Mouse (Mus musculus) stomach, embryonic 15.5 days (tissue): ENCODE data around the gene Trim14. TPM values are rescaled to one million over a fixed set of nuclear protein-coding genes. Genes with fewer than 3 reads are reported as not detected.

ENCODE experiments used
- ATAC-seq: fragments of 200-750 bp; cut with Nextera tagmentation; 2 replicates; pipeline ENCODE4 v1.8.0; 2017; ENCODE audit warnings: low read depth, moderate number of reproducible peaks, moderate TSS enrichment; ENCODE audit not compliant: insufficient read depth, low FRiP score
- H3K27ac ChIP-seq: fragments of 300-500 bp; sonication (generic); 2 replicates; pipeline ENCODE4 v1.5.1; 2015; ENCODE audit warnings: mild to moderate bottlenecking, inconsistent platforms
- H3K27me3 ChIP-seq: fragments of 300-500 bp; sonication (generic); replicated peaks from 2 replicates; pipeline ENCODE4 v1.6.1; 2015; ENCODE audit warnings: inconsistent platforms
- H3K36me3 ChIP-seq: fragments of 300-500 bp; sonication (generic); 2 replicates; pipeline ENCODE4 v1.6.1; 2015; ENCODE audit warnings: inconsistent platforms
- H3K4me1 ChIP-seq: fragments of 300-500 bp; sonication (generic); 2 replicates; pipeline ENCODE4 v1.6.1; 2015; ENCODE audit warnings: inconsistent platforms
- H3K4me2 ChIP-seq: fragments of 300-500 bp; sonication (generic); 2 replicates; pipeline ENCODE4 v1.6.1; 2015; ENCODE audit warnings: mild to moderate bottlenecking, inconsistent platforms
- H3K4me3 ChIP-seq: fragments of 300-500 bp; sonication (generic); replicated peaks from 2 replicates; pipeline ENCODE4 v1.5.1; 2015; ENCODE audit warnings: inconsistent platforms
- H3K9ac ChIP-seq: fragments of 300-500 bp; sonication (generic); 2 replicates; pipeline ENCODE4 v1.6.1; 2015; ENCODE audit warnings: inconsistent platforms
- H3K9me3 ChIP-seq: fragments of 300-500 bp; sonication (generic); 2 replicates; pipeline ENCODE4 v1.6.1; 2016; ENCODE audit warnings: inconsistent platforms
- WGBS: fragments of 180-500 bp; shearing (Covaris S2); methylation state at CpG from one replicate; pipeline ENCODE4 v1.1.7; 2015; 5-methylcytosine and 5-hydroxymethylcytosine counted together
- polyA plus RNA-seq: library from polyadenylated mRNA; unstranded; fragments of >200 nt; fragmentation: Nextera tagmentation; extraction: Ambion mirVana; gene quantifications from 2 replicates; pipeline ENCODE4 v1.2.1, GENCODE M21; 2015

The Trim14 gene
- polyA plus RNA-seq, 1 experiment from 2014 or later = 5.3 TPM

DNA sequence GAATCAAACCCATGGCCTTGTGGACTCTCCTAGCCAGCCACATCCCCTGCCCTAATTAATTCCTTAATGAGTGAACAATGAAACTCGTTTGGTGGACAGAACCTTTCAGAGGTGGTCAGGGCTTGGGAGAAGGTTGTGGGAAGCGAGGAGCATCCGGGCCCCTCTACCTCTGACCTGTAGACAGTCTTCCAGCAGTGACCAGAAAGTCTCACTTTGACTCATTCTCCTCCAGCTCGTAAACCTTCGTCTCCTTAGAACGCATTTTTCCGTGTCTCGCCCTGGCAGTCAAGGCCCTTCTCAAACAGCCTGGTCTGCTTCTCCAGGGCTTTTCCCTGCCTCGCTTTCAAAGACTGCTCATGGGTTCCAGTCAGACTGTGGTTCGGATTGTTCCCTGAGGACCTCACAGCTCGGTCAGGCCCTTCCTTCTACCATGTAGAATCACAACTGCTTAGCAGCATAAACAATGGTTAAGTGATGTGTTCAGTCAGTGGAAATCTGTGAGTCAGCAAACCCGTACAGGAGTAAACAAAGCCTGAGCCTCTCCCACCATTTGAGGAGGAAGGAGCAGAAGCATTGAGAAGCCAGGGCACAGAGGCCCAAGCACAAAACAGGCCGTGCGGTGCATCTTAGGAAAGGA is 24.2 kb upstream of the Trim14 start:
- ATAC-seq = no peak
- Histone ChIP-seq H3K4me1 (peaks cover 15% of the 10 kb centered on the region), H3K27me3 (no peaks in the 10 kb centered on the region), H3K9me3 (no peaks in the 10 kb centered on the region), H3K27ac (peak overlapping the region; percentile 9), H3K4me3 (no peak overlapping the region), H3K36me3 (no peaks in the 10 kb centered on the region), H3K9ac (no peak overlapping the region), H3K4me2 (no peak overlapping the region)
- WGBS = 62% methylated on average over 14 of the region's 14 CpGs

DNA sequence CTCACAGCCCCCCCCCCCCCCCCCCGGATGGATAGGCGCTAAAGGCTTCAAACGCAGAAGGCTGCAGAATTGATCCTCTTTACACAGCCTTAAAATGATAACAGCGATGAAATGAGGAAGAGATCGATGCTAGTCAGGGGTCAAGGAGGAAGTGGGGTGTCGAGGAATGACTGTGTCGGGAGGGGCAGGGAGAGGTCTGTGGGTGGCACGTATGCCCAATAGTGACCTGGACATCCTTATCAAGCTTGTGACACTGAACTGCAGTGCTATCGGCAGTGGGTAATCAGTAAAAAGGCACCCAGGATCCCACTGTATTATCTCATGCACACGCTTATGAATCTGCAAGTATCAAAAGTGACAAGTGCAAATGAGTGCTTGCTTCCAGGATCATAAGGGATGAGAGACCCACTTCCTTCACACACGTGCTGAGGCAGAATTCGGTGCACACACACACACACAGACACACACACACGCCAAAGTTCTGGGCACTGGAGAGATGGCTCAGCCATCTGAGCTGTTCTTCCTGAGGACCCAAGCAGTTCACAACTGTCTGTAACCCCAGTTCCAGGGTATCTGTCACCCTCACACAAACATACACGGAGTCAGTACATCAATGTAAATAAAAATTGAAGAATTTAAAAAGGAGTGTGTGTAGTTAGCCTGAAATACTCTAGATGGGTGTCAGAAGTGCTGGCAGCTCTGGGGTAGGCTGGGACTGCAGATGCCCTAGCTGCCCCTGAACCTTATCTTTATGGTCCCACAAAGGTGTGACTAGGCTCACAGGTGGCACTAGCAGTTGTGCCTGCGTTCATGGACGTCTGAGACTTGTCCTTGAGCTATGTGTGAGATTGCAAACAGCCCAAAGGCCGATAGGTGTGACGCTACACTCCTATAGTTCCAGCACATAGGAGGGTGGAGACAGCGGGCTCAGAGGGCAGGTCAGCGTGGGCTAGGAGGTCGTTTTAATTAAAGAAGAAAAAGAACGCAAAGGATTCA is 23.0 kb upstream of the Trim14 start:
- Histone ChIP-seq H3K4me3 (no peak overlapping the region), H3K27ac (0 out of 2 replicates have a peak overlapping the region, but pooled peaks have one; percentile 9), H3K9ac (no peak overlapping the region), H3K4me2 (no peak overlapping the region), H3K27me3 (no peaks in the 10 kb centered on the region), H3K4me1 (peaks cover 19% of the 10 kb centered on the region), H3K9me3 (no peaks in the 10 kb centered on the region), H3K36me3 (no peaks in the 10 kb centered on the region)
- WGBS = 57% methylated on average over 22 of the region's 22 CpGs
- 0 out of 2 replicates have a peak, but pooled peaks have one; percentile 30 for ATAC-seq

DNA sequence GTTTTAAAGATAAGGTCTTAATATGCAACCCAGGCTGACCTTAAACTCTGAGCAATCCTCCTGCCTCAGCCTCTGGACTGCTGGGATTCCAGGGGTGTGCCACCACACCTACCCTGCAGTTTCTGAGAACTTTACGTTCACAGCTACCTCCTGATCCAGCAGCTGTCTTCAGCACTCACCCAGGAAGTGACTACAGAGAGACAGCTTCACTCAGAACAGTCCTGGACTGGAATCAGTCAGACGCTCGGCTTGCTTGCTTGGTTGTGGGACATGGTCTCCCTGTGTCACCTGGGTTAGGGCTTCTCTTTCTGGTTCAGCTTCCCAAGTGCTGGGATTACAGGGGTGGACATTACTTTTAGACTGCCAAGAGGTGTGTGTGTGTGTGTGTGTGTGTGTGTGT is 21.0 kb upstream of the Trim14 start:
- no peak for ATAC-seq
- Histone ChIP-seq H3K27ac (no peak overlapping the region), H3K9ac (no peak overlapping the region), H3K4me2 (no peak overlapping the region), H3K4me1 (peaks cover 21% of the 10 kb centered on the region), H3K9me3 (no peaks in the 10 kb centered on the region), H3K27me3 (no peaks in the 10 kb centered on the region), H3K36me3 (no peaks in the 10 kb centered on the region), H3K4me3 (no peak overlapping the region)
- 79% methylated on average over 3 of the region's 3 CpGs for WGBS

DNA sequence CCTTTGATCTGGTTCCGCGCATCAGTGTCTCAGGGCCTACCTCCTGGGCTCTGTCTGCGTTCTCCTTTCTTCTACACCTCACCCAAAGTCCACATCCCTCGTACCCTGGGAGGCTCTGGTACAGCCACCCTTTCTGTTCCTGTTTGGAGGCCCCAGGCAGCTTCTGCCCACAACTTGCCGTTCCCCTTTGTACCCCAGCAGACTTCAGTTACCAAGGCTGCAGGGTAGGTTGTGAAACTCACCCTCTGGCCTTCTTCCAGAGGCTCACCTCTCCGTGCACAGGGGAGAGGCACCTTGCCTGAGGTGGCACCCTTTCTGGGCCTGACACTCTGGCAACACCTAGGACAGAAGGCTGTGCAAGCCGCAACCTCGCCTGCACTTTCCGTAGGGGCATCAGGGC is 19.8 kb upstream of the Trim14 start:
- WGBS = 76% methylated on average over 9 of the region's 9 CpGs
- Histone ChIP-seq H3K27ac (peak overlapping the region; percentile 68), H3K9ac (no peak overlapping the region), H3K4me3 (no peak overlapping the region), H3K4me1 (peaks cover 21% of the 10 kb centered on the region), H3K27me3 (no peaks in the 10 kb centered on the region), H3K4me2 (no peak overlapping the region), H3K9me3 (no peaks in the 10 kb centered on the region), H3K36me3 (no peaks in the 10 kb centered on the region)
- no peak for ATAC-seq

DNA sequence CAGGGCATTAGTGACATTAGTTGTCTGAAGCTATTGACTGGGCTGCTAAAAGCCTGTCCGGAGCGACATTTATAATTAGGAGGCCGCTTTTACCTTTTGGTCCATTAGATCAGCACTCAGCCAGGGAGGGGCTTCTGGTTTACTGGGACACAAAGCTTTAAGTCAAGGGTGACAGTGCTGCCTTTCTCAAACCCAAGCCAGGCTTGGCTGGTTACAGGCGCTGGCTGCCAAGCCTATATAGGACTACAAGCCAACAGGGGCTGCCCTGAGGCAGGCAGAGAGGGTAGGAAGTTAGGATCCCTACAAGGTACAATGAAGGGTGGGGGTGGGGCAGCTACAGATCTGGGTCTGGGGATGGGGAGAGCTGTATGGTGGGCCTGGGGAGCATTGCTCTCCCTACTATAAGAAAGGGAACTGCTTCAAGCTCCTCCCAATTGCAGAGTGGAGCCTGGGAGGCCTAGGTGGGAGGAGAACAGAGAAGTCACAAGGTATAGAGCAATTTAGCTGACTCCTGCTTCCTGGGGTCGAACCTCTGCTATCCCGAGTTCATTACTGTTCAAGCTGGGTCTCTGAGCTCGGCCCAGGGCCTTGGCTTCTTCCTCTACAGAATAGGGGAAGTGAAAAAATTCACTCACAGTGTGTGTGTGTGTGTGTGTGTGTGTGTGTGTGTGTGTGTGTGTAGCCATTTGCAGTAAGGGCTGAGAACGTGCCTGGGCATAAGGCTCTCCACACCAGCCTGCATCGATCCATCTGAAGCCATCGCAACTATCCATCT is 18.5 kb upstream of the Trim14 start:
- Histone ChIP-seq H3K4me3 (no peak overlapping the region), H3K9me3 (no peaks in the 10 kb centered on the region), H3K36me3 (no peaks in the 10 kb centered on the region), H3K9ac (no peak overlapping the region), H3K4me2 (no peak overlapping the region), H3K27me3 (no peaks in the 10 kb centered on the region), H3K4me1 (peaks cover 21% of the 10 kb centered on the region), H3K27ac (peak overlapping the region; percentile 68)
- WGBS = 77% methylated on average over 10 of the region's 10 CpGs
- ATAC-seq = no peak

DNA sequence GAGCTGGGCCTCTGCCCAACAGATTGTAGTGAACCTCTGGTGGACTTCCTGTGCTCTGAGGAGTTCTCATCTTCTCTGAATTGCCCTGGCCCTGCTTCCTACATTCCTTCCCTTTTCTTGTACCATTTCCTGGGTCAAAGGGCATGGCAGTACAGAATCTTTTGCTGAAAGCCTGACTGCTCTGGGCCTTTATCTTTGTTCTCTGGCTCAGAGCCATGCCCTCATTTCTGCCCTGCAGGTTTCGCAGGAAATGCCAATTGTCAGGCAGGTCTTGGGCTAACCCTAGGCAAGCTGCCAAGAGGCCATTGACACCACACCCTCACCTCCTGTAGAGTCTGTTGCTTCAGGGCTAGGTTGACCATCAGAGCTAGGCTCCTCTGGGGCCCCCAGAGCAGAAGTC is 17.9 kb upstream of the Trim14 start:
- peak; percentile 61 for ATAC-seq
- no peak overlapping the region for H3K9ac ChIP-seq
- H3K4me3 ChIP-seq = no peak overlapping the region
- H3K4me2 ChIP-seq = no peak overlapping the region
- H3K27ac ChIP-seq = peak overlapping the region; percentile 68
- 50% methylated on average over 1 of the region's 1 CpGs for WGBS
- no peaks in the 10 kb centered on the region for H3K9me3 ChIP-seq
- no peaks in the 10 kb centered on the region for H3K27me3 ChIP-seq
- no peaks in the 10 kb centered on the region for H3K36me3 ChIP-seq
- peaks cover 19% of the 10 kb centered on the region for H3K4me1 ChIP-seq

DNA sequence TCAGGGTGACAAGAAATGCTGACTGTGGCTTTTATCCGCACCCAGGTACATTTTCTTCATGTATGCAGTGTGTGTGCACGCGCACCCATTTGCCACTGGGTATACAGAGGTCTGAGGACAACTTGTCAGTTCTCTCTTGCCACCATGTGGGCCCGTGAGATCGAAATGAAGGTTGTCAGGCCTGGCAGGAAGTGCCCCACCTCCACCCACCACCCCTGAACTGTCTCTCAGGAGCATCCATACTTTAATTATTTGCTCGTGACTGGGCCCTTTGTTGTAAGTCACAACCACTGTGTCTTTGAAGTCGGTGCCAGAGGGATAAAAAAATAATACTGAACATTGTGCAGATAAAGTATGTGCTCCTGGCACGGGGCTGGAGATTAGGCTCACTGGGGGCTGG is 14.5 kb upstream of the Trim14 start:
- Histone ChIP-seq H3K9ac (no peak overlapping the region), H3K4me1 (peaks cover 9% of the 10 kb centered on the region), H3K36me3 (no peaks in the 10 kb centered on the region), H3K4me3 (no peak overlapping the region), H3K4me2 (no peak overlapping the region), H3K27ac (no peak overlapping the region), H3K9me3 (no peaks in the 10 kb centered on the region), H3K27me3 (no peaks in the 10 kb centered on the region)
- 61% methylated on average over 8 of the region's 8 CpGs for WGBS
- no peak for ATAC-seq

DNA sequence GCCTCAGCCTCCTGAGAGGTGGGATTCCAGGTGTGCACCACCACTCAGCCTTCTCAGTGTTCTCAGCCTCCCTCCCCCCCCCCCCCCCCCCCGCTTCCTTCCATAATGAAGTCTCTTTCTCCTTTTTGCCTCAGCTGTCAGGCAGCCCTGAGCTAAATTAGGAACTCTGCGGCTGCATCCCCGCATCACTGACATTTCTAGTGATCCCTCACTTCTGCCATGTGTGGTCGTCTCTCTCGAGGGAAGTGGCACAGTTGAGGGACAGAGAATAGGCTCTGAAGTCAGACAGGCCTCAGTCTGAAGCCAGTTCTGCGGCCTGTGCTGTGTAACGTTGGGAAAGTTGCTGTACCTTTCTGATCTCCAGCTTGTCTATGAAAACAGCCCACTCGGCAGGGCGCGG is 14.0 kb upstream of the Trim14 start:
- Histone ChIP-seq H3K4me2 (no peak overlapping the region), H3K4me1 (peaks cover 9% of the 10 kb centered on the region), H3K27ac (no peak overlapping the region), H3K27me3 (no peaks in the 10 kb centered on the region), H3K9ac (no peak overlapping the region), H3K4me3 (no peak overlapping the region), H3K36me3 (no peaks in the 10 kb centered on the region), H3K9me3 (no peaks in the 10 kb centered on the region)
- ATAC-seq = no peak
- WGBS = 74% methylated on average over 9 of the region's 10 CpGs

DNA sequence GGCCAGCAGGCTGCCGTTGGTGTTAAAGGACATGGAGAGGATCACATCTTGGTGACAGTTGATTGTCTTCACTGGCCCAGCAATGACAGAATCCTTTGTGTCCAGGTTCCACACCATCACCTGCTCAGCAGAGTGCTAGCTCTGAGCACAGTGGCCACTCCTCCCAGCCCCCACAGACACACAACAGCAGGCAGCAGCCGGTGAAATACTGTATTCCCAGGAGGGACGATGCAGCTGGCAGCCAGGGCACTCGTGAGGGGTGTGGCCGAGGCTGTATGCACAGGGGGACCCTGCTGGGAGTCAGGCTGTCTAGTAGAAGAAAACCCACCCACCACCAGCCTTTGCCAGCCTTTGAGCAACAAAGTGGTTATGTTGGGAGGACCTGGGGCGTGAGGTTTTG is 10.8 kb upstream of the Trim14 start:
- no peak overlapping the region for H3K9ac ChIP-seq
- ATAC-seq = no peak
- H3K4me3 ChIP-seq = no peak overlapping the region
- H3K27me3 ChIP-seq = no peaks in the 10 kb centered on the region
- no peaks in the 10 kb centered on the region for H3K9me3 ChIP-seq
- no peak overlapping the region for H3K4me2 ChIP-seq
- H3K4me1 ChIP-seq = no peaks in the 10 kb centered on the region
- no peak overlapping the region for H3K27ac ChIP-seq
- H3K36me3 ChIP-seq = no peaks in the 10 kb centered on the region
- 43% methylated on average over 6 of the region's 6 CpGs for WGBS

DNA sequence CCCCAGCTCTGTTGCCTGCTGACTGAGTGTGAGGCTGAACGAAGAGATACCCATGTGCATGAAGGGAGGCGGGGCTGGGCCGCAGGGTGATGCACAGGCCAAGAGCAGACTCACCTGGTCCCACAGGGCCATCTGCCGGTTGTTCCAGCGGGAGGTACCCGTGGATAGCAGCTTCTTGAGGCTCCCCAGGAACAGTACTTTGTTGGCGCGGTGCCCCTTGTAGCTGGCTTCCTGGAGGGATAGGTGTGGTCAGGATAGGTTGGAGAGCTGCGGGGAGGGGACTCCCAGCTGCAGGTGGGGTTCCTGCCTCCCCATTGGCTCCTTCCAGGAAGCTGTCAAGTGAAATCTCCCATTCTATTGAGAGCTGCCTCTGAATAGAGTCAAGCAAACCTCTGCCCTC is 9.6 kb upstream of the Trim14 start:
- WGBS = 19% methylated on average over 9 of the region's 9 CpGs
- Histone ChIP-seq H3K9me3 (no peaks in the 10 kb centered on the region), H3K36me3 (no peaks in the 10 kb centered on the region), H3K4me3 (no peak overlapping the region), H3K9ac (no peak overlapping the region), H3K27me3 (no peaks in the 10 kb centered on the region), H3K4me1 (no peaks in the 10 kb centered on the region), H3K27ac (no peak overlapping the region), H3K4me2 (no peak overlapping the region)
- peak; percentile 71 for ATAC-seq

DNA sequence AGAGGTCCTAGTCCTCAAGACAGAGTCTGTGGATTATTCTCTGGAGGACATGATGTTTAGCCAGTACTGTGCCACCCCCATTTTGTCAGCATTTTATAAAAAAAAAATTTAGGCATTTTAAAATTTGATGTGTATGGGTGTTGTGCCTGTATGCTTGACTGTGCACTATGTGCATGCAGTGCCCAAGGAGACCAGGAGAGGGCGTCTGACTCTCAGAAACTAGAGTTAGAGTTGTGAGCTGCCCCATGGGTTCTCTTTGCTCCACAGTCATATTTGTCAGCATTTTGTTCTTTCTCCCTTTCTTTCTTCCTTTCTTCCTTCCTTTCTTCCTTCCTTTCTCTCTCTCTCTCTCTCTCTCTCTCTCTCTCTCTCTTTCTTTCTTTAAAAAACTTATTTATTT is 8.4 kb upstream of the Trim14 start:
- H3K27ac ChIP-seq = no peak overlapping the region
- no peaks in the 10 kb centered on the region for H3K27me3 ChIP-seq
- no peak for ATAC-seq
- no peaks in the 10 kb centered on the region for H3K4me1 ChIP-seq
- H3K9me3 ChIP-seq = no peaks in the 10 kb centered on the region
- H3K36me3 ChIP-seq = no peaks in the 10 kb centered on the region
- H3K4me3 ChIP-seq = no peak overlapping the region
- no peak overlapping the region for H3K9ac ChIP-seq
- WGBS = 30% methylated on average over 1 of the region's 1 CpGs
- no peak overlapping the region for H3K4me2 ChIP-seq
